Mouse (Mus musculus) NIH3T3 (cell line): ENCODE results near the gene Inpp5f.
"Not testable (repeated sequence)": the region's sequence is repeated elsewhere in the genome, so short reads cannot be mapped to it uniquely, and the experiment has no call there.

Source experiments
- DNase-seq: peaks from one replicate; pipeline ENCODE4 v3.0.0-alpha.2; 2012; ENCODE audit warnings: low read depth

The Inpp5f gene

DNA sequence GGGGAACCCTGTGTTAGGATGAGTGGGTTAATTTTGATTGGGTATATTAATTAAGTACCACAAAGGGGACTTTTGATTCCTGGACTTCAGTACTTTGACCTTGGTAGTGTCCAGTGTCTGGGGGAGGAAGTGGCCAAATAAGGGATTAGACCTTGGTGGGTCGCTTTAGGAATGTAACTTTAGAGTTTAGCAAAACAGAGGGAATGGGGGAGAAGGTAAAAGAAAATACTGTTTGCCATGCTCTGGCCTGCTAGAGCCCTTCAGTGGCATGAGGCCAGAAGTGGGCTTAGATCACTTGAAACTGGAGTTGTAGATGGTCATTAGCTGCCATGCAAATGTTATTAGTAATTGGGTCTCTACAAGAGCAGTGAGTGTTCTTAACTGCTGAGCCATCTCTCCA, 45.8 kb downstream of the Inpp5f start:
- DNase-seq: no peak

DNA sequence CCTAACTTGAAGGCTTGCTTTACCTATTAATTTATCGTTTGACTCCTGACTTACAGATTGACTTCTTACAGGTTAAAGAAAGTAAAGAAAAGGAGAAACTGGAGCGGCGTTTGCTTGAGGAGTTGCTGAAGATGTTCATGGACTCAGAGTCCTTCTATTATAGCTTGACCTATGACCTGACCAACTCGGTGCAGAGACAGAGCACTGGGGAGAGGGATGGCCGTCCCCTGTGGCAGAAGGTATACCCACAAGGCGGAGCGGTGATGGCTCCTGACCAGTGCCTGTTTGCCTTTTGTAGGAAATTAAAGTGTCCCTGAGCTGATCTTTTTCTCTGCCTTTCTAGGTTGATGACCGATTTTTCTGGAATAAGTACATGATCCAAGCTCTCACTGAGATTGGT, 52.8 kb downstream of the Inpp5f start:
- DNase-seq: no peak

DNA sequence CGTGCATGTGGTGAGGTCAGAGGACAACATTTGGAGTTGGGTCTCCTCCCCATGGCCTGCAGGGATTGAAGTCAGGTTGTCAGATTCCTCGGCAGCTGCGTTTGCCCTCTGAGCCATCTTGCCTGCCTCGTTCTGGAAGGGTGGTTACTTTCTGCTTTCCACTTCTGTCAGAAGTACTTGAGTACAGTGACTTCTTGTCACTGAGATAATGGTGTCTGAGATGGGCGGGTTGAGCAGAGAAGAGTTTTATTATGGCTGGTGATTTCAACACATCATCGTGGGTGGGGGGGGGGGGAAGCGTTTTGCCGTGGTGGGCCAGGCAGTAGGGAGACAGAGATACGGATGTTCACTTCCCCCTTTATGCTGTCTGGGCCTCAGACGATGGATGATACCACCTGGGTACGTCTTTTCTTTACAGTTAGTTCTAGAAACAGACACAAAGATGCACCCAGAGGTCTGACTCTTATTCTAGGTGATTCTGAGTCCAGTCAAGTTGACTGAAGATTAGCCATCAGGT, 53.8 kb downstream of the Inpp5f start:
- no peak for DNase-seq

DNA sequence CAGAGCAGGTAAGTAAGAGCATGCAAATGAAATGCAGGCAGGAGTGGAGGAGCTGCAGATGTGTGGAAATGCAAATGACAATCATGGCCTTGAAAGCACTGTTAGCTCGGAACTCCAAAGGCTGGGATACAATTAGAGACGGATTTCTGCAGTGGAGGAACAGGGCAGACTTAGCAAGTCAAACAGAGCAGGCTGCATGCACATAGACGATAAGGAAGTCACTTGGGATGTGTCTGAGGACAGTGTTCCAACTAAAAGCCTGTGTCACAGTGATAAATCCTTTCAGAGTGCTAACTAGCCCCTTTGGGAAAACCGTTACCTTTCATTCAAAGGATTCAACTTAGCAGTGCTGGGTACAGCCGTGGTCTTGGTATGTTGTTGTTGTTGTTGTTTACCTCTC, 56.7 kb downstream of the Inpp5f start:
- DNase-seq: no peak

DNA sequence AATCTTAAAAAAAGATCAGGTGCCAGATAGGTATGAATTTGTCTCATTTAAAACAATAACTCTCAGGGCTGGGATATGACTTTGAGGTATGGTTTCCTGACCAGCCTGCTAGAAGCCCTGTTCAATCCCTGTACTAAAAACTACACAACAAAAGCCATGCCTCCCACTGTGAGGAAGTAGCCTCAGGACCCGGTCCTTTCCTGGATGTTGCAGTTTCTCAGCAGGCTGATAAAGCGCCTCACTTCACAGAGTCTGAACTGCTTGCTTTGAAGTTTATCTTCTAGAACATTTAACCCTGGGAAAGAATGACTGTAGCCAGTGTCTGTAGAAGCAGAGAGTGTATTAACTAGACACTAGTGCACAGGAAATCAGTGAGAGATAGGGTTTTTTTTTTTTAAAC, 57.7 kb downstream of the Inpp5f start:
- no peak for DNase-seq

DNA sequence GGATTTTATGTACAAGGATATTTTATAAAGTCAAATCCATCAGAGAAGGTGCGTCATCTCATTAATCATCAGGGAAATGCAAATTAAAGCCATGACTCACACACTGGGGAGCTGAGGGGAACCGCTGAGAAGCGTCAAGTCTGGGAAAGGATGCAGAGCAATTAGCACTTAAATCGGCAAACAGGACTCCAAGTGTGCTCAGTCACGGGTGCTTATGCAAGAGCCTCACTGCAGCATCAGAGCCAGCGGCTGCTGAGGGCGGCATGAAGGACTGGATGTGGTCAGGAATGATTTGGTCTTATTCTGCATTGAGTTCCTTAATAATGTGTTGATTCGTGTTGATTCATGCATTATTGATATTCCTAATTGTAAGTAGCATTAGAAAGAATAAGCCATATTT, 60.8 kb downstream of the Inpp5f start:
- DNase-seq: peak; percentile 78

DNA sequence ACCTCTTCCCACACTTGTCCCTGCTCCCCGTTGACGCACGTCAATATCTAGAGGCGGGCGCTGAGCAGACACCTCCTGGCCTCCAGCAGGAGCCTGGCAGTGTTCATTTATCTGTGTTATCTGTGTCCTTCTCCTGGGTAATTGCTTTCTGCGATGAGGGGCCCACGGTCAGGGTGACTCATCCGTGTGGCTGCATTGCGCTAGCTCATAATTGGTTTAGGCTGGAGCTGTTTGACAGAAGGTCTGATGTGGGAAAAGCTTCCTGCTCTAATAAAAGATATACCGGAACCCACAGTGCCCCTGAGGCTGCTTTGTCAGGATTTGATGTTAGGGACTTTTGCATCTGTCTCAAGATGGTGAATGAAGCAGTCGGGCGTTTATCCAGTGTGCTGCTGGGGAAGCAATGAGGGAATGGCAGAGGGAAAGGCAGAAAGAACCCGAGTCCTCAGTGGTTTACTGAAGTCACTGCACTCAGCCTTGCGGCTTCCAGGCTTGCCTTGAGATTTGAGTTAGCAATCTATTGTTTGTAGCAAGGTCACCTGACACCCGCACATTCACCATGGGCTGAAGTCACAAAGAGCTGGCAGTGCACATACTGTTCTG, 61.4 kb downstream of the Inpp5f start:
- peak; percentile 75 for DNase-seq

DNA sequence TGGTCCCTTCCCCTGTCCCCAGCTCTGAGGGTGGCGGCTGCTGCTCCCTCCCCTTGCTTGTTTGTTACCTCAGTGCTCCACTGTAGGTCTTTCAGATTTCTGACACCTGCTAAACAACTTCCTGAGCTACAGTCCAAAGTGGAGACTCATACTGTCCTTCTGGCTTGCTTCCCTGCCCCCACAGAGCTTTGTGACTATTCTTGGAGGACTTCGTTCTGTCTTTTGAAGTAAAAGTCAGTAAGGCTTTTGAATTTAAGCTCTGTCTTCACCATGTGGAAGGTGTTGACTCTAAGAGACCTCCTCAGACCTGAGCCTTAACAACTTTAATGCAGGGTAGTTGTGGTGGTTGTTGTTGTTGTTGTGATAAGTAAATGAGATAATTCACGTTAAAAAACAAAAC, 67.4 kb downstream of the Inpp5f start:
- no peak for DNase-seq

DNA sequence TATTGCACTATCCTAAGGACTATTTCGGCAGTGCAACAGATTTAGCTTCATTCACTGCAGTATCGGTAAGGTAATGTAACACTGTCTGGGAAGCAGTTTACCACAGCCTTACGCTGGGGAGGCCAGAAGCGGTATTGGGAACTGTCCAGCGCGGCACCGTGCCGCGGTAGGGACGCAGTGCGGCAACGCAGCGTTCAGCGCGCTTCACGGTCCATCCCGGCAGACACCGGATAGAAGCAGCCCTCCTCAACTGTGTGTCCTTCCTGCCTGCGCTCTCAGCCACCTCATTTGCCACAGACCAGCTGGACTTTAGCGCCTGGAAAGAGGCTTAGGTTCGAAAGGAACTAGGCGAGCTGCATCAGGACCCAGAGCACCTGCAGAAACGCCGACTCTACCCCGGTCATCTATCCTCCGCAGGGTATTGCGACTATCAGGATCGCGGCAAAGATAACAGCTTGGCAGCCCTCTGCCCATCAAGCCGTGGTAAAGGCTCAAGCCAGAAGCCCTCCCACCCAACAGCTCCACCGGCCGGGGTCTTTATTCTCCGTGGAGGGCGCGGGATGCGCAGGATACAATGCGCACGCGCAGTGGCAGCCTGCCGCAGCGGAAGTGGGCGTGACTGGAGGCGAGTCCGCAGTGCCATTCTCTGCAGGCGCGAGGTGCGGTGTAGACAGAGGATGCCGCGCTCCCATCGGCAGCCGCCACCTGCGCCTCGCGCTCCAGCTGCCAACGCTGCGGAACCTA, 76.9 kb downstream of the Inpp5f start:
- DNase-seq: peak; percentile 26

DNA sequence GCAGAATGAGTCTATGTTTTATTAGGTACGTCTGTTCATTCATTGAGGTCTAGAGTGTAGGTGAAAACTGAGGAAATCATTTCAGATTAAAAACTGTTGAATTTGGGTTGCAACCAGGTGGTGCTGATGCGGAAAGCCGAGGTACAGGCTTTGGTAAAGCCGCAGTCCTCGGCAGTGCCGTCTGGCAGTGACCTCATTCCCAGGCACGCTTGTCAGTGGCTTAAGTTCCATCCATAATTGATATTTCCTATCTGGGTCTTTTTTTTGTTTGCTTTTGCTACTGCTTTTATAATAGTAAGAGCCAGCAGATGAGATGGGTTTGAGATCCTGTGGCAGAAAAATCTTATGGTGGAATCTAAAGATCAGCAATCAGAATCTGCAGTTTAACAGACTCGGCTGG, 78.2 kb downstream of the Inpp5f start:
- DNase-seq: no peak

DNA sequence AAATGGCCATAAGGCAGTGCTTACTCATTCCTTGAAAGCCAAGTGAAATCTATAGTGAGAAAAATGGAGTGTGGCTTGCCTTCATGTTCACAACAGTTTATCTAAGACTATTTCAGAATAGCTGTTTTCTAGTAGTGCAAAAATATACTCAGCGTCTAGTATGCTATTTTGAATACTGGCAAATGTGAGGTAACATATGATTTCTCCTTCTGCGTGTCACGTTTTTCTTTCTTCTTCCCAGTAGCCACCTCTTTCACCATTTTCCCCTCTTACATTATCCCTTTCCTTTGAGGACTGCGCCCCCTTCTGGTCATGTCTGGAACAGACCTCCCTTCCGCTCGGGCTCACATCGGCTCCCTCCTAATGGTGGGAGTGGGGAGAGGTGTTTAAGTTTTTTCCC, 78.9 kb downstream of the Inpp5f start:
- peak; percentile 78 for DNase-seq

DNA sequence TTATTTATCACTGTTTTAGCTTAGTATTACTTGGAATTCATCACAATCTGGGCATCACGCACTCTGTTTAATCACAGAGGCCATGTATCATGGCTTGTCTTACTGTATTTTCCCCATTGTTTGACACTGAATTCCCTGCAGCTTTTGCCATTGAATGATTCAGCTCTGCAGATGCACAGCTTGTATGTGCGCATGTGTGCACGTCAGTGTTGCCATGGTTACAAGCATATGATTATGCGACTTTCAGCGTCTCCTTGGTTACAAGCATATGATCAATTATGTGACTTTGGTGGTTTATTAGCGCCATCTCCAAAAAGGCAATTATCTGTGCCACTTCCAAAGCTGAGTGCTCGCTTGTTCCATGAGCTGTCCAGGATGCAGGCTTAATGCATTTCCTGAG, 79.7 kb downstream of the Inpp5f start:
- no peak for DNase-seq

DNA sequence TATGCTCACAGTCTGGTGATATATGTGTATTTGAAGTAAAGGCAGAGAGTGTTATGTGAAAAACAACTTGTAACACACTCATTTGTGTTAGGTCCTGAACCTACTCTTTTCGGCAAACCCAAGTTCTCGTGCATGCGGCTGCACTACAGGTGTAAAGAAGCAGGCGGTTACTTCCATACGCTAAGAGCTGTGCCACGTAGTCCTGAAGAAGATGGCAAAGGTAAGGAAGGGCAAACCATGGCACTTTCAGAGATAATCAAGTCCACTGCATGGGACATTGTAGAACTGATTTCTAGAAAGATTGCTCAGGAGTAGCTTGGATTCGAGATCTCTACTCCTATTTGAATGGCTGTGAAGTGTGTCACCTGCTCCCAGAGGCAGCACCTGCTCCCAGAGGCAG, 81.0 kb downstream of the Inpp5f start:
- DNase-seq: no peak

DNA sequence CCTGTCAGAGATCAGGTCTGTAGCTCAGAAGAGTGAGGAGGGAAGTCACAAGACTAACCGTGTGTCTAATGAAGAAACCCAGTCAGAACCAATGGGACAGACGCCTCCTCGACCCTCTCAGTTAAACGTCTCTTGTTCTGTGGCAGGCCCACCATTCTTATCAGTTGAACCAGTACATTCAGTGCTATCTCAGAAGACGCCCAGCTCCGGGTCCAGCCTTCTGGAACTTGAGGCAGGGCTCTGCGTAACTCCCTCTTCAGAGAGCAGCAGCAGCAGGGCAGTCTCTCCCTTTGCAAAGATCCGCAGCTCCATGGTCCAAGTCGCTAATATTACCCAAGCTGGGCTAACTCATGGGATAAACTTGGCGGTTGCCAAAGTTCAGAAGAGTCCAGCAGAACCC, 83.7 kb downstream of the Inpp5f start:
- no peak for DNase-seq

DNA sequence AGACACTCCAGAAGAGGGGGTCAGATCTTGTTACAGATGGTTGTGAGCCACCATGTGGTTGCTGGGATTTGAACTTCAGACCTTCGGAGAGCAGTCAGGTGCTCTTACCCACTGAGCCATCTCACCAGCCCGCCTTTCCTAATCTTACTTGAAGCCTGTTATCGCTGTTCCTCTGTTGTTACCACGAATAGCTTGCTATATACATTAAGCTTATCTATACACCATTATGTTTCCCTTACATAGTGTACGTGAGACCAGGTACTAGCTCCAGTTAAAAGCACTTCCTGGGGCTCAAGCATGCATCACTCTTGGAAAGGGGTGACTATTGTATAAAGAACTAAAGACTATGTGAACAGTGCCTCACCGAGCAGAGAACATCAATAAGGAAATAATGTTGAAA, 88.8 kb downstream of the Inpp5f start:
- not testable (repeated sequence) for DNase-seq

DNA sequence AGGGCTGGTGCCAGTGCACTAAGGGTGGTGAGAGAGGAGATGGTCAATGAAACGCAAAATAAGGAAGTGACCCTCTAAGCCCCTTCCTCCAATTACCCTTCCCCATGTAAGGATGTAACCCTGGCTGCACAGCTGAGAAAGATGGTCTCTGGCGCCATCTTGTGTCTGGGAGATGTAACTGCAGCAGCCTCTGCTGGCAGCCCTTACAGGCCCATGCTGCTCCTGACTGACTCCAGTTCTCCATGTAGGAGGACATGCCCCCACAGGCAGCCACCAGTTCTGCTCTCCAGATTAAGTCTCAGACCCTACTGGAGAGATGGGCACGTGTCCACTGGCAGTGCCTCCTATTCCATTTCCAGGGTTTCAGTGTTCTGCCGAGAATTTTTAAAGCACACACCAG, 94.6 kb downstream of the Inpp5f start:
- peak; percentile 79 for DNase-seq

DNA sequence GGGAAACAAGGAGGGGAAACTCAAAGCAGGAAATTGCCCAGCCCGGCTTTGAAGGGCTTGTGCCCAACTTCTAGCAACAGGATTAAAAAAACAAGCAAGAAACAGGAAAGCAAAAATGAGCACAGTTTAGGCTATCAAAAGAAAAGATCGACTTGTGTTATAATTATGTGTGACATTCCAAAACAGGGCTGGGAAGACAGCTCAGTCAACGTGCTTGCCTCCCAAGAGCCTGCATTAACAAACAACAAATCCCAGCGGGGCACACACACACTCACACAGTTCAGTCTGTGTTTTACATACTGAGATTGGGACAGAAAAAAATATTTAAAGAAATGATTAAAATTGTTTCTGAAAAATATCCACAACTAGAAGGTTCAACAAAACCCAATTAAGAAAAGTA, 106.9 kb downstream of the Inpp5f start:
- no peak for DNase-seq

DNA sequence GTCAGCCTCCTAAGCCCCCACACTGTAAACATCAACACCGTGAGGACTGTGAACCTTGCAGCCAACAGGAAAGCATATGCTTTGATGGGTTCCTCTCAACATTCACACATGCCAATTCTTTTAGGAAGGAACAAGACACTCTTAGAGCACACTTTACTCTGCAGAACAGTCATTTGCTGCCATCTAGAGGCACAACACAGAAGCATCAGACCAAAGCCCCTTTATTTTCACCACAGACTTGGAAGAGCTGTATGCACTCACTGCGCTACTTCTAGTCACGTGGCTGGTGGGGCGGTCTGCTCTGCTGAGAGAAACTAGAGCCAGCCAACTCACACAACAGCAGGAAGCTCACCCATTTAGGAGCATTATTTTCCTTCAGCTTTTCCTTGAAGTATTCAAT, 113.6 kb downstream of the Inpp5f start:
- DNase-seq: peak; percentile 70

DNA sequence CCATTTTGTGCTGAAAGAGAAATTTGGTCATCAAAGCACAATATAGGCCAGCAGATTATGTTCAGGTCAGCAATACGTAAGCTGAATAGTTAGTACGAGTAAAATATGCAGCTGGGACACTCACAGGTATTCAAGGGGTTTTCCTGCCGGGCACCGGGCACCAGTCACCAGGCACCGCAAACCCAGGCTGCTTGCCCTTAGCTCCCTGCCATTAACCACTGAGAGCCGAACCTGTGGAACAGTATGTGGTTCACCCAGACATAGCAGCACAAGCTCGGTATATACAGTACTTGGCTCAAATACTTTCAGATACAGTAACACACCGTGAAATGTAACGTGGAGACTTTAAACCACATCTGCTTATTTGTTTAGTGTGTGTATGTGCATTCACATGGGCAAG, 114.1 kb downstream of the Inpp5f start:
- DNase-seq: no peak

DNA sequence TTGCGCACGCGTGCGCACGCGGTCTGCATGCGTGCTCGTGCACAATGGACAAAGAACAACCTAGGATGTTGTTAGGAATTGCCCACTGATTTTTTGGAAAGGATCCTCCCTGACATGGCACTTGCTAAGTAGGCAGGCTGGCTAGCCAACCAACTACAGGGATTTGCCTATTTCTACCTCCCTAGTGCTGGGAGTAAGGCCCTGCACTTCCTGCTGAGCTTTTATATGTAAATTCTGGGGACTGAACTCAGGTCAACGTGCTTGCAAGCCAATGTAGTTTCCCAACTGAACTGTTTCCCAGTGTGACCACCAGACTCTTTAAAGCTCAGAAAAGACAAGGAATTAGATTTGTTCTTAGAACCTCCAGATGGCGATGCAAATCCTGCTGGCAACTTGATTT, 115.9 kb downstream of the Inpp5f start:
- DNase-seq: no peak

DNA sequence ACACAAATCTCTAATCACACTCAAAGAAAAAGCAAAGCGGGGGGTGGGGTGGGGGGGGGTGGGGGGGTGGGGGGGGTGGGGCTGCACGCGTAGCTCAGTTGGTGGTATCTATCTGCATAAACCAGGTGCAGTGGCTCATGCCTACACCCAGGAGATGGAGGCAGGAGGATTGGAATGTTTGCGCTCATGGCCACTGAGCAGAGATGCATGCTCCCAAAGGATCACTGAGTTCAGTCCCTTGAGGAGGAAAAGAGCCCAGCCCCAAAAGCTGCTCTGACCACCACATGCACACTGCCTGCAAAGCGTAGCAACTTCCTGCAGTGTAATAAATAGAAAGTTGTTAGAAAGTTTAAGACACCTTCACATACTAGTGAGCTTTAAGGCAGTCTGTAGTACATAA, 116.6 kb downstream of the Inpp5f start:
- no peak for DNase-seq

DNA sequence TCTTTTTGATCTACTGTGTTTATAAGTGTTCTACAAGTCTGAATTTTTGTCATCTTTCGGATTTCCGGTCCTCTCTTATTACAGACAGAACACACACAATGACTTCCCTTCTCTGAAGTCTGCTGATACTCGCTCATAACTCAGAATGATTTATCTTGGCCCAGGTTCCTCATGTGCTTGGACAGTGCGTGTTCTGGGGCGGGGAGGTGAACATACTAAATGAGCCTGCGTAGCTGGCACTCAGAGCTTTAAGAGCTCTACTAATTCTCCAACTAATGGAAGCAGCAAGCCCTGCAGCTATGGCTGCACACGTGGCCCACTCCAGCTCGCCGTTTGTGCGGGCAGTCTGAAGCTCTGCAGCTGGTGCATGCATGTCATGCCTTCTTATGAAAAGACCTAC, 117.6 kb downstream of the Inpp5f start:
- DNase-seq: peak; percentile 5

DNA sequence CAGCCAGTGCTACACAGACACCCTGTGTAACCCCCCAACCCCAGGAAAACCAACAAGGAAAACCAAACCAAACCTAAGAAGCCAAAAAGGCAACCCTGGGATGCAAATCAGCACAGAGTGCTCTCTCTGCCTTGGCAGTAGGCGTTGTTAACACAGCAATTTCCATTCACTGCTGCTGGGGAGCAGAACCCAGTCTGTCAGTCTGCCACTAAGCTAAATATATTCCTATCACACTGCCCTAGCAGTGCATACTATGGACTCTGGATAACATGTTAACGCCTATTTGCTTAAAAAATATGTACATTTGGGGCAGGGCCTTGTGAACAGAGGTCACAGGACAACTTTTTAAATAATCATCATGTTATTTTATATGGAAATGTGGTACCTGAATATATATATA, 120.5 kb downstream of the Inpp5f start:
- DNase-seq: no peak

DNA sequence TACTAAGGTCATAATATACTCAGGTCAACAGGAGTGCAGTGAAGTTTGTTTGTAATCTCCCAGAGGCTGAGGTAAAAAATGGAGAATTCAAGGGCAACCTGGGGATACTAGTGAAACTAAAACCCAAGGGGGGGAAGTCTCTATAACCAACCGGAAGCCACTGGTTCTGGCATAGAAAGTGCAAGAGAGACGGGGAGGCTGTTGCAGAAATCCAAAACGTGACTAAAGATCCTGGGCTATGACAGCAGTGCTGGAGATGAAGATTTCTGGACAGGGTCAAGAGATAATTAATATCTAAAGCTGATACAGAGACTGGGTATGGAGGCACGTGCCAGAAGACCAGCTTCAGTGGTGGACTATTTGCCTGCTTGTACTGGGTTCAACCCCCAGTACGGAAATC, 126.9 kb downstream of the Inpp5f start:
- DNase-seq: no peak
